Mouse (Mus musculus): ENCODE measurements around the gene Pianp.
"Not testable (repeated sequence)": the region's sequence is repeated elsewhere in the genome, so short reads cannot be mapped to it uniquely, and the experiment has no call there.

Pianp gene

DNA sequence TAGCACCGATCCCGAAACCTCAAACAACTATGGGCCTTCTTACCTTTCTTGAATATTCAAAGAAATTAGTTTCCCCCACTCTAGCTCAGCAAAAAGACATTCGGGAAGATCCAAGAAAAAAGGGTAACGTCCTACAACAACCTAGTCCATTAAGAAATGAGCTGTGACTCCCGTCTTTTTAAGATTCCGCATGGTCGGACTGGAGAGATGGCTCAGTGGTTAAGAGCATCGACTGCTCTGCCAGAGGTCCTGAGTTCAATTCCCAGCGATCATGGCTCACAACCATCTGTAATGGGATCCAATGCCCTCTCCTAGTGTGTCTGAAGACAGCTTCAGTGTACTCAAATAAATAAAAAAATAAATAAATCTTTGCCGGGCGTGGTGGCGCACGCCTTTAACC, 11.6 kb downstream of the Pianp start:
- no peak for DNase-seq (ENCODE audit: low read depth, low spot score)

DNA sequence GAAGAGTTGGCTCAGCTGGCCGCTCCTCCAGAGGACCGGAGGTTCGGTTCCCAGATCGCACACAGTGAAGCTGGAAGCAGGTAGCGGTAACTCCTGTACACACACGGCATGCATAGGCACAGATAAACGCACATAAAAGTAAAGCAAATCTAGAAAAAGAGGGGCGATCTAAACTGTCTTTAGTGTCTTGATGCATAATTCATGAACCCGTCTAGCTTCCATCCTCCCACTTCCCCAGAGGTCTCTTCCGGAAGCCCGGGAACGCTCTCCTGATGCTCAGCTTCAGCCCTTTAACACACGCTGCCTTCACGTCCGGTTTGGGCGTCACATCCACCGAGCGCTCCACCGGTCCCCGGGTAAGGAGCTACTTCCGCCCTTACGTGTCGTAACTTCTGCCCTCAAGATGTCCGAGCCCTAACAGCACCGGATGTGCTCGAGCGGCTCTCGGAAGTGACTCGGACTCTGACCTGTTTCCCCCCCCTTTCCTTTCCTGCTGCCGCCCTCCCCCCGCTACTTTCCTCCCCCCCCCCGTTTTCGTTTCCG, 12.2 kb downstream of the Pianp start:
- DNase-seq (ENCODE audit: low read depth, low spot score), result peak; percentile 98

DNA sequence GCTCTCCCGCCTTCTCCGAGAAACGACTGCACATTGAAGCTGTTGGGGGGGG, 12.5 kb downstream of the Pianp start, which contains the start of gene Zfp384:
TSS of gene Zfp384 (plus strand) at position 17 of the 52 bp plus-strand sequence.
- DNase-seq (ENCODE audit: low read depth, low spot score), result no peak

DNA sequence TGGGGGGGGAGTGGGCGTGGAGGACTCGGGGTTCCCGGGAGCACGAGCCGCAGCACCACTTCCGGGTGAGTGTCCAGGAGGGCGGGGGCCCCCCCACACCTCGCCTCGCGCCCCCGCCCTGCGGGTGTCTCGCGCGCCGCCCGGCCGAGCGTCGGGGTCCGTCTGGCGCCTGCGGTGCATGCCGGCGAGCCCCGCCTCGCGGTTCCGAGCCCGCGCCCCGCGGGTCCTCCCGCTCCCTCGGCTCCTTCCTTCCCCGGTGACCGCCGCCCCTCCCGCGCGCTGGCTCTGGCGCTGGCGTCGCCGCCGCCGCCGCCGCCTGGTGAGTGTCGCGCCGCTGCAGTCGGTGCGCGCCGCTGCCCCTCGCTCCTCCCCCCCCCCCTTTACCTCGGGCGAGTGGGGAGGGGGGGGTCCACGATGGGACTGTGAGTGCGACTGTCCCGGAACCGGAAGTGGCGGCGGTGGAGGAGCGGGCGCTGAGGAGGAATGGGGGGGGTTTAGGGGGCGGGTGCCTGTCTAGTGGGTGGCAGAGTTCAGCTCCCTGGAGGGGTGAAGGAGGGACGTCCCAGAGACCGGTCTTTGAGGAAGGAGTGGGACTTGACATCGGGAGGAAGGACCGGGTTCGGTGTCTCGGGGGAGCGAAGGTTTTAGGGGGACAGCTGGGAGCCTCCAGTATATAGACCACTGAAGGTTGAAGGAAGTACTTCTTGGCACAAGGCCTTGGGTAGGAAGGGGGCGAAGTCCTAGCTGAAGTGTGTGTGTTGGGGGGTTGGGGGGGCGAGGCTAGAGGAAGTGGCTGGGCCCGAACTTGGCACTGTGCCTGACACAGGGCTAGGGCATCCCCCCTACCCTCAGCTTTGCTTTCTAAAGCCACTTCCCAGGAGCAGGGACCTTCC, 12.9 kb downstream of the Pianp start:
- DNase-seq (ENCODE audit: low read depth, low spot score), result peak; percentile 83

DNA sequence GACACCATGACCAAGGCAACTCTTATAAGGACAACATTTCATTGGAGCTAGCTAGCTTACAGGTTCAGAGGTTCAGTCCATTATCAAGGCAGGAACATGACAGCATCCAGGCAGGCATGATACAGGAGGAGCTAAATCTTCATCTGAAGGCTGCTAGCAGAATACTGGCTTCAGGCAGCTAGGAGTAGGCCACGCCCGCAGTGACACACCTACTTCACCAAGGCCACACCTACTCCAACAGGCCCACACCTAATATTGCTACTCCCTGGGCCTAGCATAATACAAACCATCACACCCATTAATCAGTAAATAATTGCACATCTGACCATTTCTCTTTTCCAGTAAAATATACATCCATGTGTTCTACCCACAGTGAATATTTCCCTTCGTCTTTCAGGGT, 21.2 kb downstream of the Pianp start:
- DNase-seq (ENCODE audit: low read depth, low spot score), result no peak

DNA sequence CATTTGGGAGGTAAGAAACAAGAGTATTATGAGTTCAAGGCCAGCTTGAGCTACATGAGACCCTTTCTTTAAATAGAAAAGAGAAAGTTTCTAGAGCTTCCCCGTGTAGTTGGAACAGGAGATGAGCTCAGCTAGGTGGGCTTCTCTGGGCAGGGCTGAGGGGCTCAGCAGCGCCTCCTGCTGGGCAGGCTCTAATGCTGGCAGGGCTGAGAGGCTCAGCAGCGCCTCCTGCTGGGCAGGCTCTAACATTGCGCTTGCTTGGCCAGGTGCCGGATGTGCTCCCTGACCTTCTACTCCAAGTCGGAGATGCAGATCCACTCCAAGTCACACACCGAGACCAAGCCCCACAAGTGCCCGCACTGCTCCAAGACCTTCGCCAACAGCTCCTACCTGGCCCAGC, 34.0 kb downstream of the Pianp start:
- DNase-seq (ENCODE audit: low read depth, low spot score), result not testable (repeated sequence)

DNA sequence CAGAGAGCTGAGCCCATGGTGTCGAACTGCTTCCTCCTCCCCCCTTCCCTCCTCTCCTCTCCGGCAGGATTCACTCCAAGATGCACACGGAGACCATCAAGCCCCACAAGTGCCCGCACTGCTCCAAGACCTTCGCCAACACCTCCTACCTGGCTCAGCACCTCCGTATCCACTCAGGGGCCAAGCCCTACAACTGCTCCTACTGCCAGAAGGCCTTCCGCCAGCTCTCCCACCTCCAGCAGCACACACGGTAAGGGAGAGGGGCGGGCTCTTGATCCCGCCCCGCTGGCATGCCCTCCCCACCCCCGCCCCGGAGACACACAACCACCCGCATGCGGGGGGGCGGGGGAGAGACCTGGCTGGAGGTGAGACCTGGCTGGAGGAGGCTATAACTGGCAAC, 35.1 kb downstream of the Pianp start:
- DNase-seq (ENCODE audit: low read depth, low spot score), result no peak

DNA sequence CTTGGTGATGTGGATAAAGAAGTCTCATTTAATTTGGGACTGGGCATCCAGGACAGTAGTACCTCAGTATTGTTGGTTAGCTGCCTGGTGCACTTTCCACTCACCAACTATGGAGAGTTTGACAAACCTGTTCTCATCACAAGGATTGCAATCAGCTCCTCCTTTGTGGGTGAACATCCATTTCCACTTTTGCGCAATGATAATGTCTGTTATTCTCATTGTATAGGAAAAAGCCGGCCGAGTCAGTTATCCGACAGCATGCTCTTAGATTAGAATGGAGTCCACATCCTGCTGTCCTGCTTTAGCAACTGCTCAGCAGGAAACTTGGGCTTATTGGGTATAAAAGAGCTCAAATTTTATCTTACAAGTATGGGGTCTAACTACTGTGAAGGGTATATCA, 42.2 kb downstream of the Pianp start:
- no peak for DNase-seq (ENCODE audit: low read depth, low spot score)

DNA sequence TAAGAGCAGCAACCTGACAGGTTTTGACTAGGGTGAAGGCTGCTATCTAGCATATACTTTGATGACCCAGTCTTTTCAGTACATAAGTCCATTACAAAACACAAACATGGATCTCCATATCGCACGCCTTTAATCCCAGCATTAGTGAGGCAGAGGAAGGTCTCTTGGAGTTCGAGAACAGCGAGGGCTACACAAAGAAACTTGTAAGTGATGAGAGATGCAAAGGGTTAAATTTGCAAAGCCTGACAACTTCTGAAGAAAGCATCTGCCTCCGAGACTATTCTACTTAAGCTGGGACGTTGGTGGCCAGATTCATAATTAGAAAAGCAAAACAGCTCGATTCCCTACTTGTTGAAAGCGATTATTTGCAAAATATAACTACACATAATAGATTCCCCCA, 42.6 kb downstream of the Pianp start:
- DNase-seq (ENCODE audit: low read depth, low spot score), result no peak

DNA sequence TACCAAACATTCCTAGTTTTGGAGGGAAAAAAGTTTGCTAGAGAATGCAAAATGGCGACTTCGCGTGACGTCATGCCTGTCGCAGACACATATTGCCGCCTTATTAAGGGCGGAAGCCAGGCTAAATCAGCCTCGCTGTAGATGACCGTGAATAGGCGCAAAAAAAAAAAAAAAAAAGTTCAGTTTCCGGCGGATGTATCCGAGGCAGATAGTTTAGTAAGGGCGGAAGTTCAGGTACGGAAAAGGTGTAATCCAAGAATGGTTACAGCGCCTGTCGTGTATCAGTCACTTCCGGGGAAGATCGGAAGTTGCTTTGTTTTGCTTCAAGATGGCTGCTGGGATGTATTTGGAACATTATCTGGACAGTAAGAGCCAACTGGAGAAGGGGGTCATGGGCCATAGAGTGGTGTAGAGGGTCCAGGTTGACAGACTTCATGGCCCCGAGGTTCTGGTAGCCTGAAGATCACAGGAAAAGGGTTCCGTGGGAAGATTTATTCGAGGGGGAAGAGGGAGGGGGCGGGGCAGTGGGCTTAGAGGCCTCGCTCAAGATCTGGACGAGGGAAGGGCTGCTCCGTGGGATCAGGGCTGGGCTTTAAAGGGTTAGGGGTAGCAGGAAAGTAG, 43.1 kb downstream of the Pianp start, which contains the start of gene Ing4:
TSS of gene Ing4 (plus strand) at position 228 of the 621 bp plus-strand sequence.
- peak; percentile 98 for DNase-seq (ENCODE audit: low read depth, low spot score)

DNA sequence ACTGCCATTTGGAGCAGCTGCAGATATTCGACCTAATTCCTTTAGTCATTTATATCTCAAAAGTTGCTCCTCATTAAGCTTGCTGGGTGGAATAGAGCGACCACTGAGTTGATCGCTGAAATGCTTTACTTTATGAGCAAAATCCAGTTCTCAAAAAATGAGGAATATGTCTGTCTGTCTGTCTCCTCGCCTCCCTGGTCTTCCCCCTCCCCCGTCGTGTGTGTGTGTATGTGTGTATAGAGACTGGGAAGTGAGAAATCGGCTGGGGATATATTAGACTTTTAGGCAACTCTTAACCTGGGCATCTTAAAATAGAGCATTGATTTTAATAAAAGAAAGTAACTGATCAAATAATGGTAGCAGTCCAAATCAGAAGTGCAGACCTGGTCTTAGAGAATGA, 43.7 kb downstream of the Pianp start:
- DNase-seq (ENCODE audit: low read depth, low spot score), result no peak

DNA sequence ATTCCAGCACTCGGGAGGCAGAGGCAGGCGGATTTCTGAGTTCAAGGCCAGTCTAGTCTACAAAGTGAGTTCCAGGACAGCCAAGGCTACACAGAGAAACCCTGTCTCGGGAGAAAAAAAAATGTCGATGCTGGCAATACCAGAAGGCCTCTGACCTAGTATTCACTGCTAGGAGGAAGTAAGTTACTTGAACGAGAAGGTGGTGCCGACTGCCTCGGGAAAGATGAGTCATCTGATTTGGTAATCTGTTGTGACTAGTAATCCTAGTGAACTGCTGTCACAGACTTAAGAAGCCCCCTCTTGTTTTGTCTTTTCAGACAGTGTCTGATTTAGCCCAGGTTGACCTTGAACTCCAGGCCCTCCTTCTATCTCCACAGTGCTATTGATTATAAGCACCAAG, 44.6 kb downstream of the Pianp start:
- no peak for DNase-seq (ENCODE audit: low read depth, low spot score)

DNA sequence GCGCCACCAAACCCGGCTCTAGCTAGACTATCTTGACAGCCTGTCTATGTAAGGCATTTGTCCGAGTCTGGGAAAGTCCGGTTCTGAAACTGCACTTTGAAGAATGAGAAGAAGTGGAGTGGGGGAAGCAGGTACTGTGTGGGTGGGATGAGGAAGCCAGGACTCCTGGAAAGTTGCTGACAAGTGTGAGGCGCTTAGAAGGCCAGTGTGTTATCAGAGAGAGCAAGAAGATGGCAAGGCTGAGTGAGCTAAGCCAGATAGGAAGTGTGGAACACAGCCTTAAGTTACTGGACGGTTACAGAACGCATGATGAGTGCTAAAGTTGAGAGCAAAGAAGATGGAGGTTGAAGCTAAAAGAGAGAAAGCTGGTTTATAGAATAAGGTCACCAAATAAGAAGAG, 45.6 kb downstream of the Pianp start:
- no peak for DNase-seq (ENCODE audit: low read depth, low spot score)

DNA sequence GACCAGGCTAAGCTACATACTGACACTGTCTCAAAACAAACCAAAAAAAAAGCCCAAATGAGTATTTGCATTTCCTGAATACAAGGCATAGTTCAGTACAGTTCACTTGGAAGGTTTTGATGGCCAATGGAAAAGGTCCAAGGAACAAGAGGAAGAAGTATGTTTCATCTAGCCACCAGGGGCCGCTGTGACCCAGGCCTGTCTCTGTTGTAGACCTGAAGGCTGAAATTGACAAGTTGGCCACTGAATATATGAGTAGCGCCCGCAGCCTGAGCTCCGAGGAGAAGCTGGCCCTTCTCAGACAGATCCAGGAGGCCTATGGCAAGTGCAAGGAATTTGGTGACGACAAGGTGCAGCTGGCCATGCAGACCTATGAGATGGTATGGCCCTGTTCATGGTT, 50.2 kb downstream of the Pianp start:
- peak; percentile 82 for DNase-seq (ENCODE audit: low read depth, low spot score)

DNA sequence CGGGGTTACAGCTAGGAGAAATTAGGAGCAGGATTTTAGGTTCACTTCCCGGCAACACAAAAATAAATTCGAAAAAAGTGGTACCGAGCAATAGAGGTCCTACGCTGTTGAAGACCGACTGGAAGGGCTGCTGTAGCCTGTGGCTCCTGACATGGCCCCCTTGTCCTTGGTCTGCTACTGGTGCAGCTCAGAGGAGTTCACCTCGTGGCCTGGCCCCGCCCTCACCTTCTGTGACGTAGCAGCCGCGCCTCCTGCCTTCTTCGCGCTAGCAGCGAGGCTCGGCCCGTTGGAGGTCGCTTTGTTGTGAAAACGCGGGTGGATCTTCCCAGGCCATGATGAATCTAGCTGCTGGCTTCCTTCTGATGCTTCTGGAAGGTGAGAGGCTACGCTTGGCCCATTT, 53.2 kb downstream of the Pianp start, which contains the start of gene Acrbp:
TSS of gene Acrbp (plus strand) at position 12 of the 400 bp plus-strand sequence.
- no peak for DNase-seq (ENCODE audit: low read depth, low spot score)

DNA sequence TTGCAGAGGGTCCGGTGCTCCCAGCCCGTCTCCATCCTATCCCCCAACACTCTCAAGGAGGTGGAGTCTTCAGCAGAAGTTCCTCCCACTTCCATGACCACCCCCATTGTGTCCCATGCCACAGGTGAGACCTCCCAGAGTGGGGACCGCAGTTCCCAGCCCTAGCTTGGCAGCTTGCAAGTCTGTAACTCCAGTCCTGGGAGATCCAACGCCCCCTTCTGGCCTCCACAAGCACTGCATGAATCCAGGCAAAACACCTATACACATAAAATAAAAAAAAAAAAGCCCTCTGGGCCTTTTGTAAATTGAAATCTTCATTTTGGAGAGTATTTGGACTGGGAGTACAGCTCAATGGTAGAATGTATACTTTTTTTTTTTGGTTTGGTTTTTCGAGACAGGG, 54.7 kb downstream of the Pianp start:
- no peak for DNase-seq (ENCODE audit: low read depth, low spot score)

Measured in skeletal muscle tissue, adult 2 months (tissue).